Comparison of ENCODE assay signal across 9 mouse cellular contexts in genomic region chr17:9776286-9777016, GRCm38 (mm10).
DNase-seq lines count a peak whose midpoint lies in the region; ATAC-seq lines count a peak whose summit lies in the region.
"Had no signal": no experiment of that assay in that cellular context is flagged by ENCODE, and none has a peak within 500 bp of the region (broad histone marks: within the 10 kb centered on the region; RNA-seq: fewer than 3 reads in every experiment).

No protein-coding gene starts in this region.

- H3K9ac ChIP-seq in heart, embryonic 15.5 days = no peak overlapping the region
- H3K9ac ChIP-seq: lung, embryonic 14.5 days had no signal

- no peaks in the 10 kb centered on the region for H3K27me3 ChIP-seq in heart, embryonic 15.5 days
- H3K27me3 ChIP-seq in forebrain, embryonic 10.5 days (ENCODE audit: poor library complexity, severe bottlenecking) = no peaks in the 10 kb centered on the region

- intact Hi-C loops in heart, postnatal 10 days (cut with DNase I) = no loop called here
- intact Hi-C loops in left cerebral cortex, postnatal 14 days (cut with DNase I) = no loop called here

- DNase-seq in heart, postnatal 10 days = no peak
- DNase-seq in forebrain, embryonic 10.5 days (ENCODE audit: extremely low spot score, low spot score) = peak; percentile 67
- peak; percentile 56 to 76 for DNase-seq in left cerebral cortex, postnatal 14 days (ENCODE audit: low spot score in 2 of 2)
- DNase-seq in right cerebral cortex, adult 18-20 months = peak; percentile 73
- no peak for DNase-seq in urinary bladder, adult 18-20 months (ENCODE audit: low spot score in 2 of 2)
- DNase-seq in urinary bladder, adult 2 months (ENCODE audit: low spot score) = no peak
- no peak for DNase-seq in gastrocnemius, postnatal 4 days (ENCODE audit: low spot score in 2 of 2)

- H3K4me2 ChIP-seq in heart, embryonic 15.5 days = no peak overlapping the region
- H3K4me2 ChIP-seq: lung, embryonic 14.5 days had no signal

- no peaks in the 10 kb centered on the region for H3K9me3 ChIP-seq in heart, embryonic 15.5 days (replicated peaks)
- H3K9me3 ChIP-seq in forebrain, embryonic 10.5 days = peaks cover 4% of the 10 kb centered on the region; the same call in 1 of the 2 replicates

- H3K36me3 ChIP-seq in heart, embryonic 15.5 days = no peaks in the 10 kb centered on the region
- no peaks in the 10 kb centered on the region; the same call in 1 of the 2 replicates for H3K36me3 ChIP-seq in forebrain, embryonic 10.5 days (replicated peaks)

- WGBS in heart, embryonic 15.5 days = 71% methylated on average over 8 of the region's 9 CpGs
- 53% methylated on average over 8 of the region's 9 CpGs for WGBS in forebrain, embryonic 10.5 days

- peaks cover 21% of the 10 kb centered on the region for H3K4me1 ChIP-seq in heart, embryonic 15.5 days (replicated peaks)
- H3K4me1 ChIP-seq in forebrain, embryonic 10.5 days = peaks cover 36% of the 10 kb centered on the region

- 0 out of 2 replicates have a peak overlapping the region, but pooled peaks have one; percentile 22 for H3K27ac ChIP-seq in heart, embryonic 15.5 days
- H3K27ac ChIP-seq in forebrain, embryonic 10.5 days = peak overlapping the region; percentile 87

- ATAC-seq in heart, embryonic 15.5 days (replicated peaks; ENCODE audit: insufficient number of reproducible peaks, insufficient read depth, low FRiP score, low read depth) = no peak

- H3K4me3 ChIP-seq in heart, embryonic 15.5 days = no peak overlapping the region
- peak overlapping the region; percentile 16; the same call in 1 of the 2 replicates for H3K4me3 ChIP-seq in forebrain, embryonic 10.5 days

Comparison
In these comparisons a context has a peak if more than half of its experiments do, and no peak if none do; other contexts are left out.
1. DNase-seq: peak in forebrain, embryonic 10.5 days (single experiment), left cerebral cortex, postnatal 14 days (2 of 2) and right cerebral cortex, adult 18-20 months (single experiment); none in heart, postnatal 10 days (0 of 2), urinary bladder, adult 18-20 months (0 of 2), urinary bladder, adult 2 months (single experiment) and gastrocnemius, postnatal 4 days (0 of 2).